Mouse (Mus musculus) mature B cell (primary cell): ENCODE measurements around the gene Prkaa2.
"Not testable (repeated sequence)": the region's sequence is repeated elsewhere in the genome, so short reads cannot be mapped to it uniquely, and the experiment has no call there.

Experiments
- in situ Hi-C: fragments of 300-500 bp; cut with MboI; formaldehyde crosslinking; loops from 2 replicates; pipeline ENCODE4 v1.14.3; 2019

Gene Prkaa2

DNA sequence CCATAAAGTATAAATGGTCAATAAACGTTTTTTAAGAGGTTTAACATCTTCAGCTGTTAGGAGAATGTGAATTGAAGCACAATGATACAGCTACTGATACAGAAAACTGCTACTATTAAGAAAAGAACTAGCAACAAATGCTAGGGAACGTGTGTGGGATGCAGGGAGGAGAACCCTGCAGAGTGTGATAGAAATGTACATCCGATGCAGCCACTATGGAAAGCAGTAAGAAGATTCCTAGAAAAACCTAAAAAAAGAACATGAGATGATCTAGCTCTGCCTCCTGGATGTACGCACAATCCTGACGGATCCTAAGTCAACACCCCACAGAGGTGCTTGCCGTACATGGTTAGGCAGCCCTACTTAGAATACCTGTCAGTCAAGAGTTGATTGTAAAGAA lies 82.4 kb downstream of the Prkaa2 start:
- in situ Hi-C loops: no loop called here

- in situ Hi-C loops: no loop called here
Observed at GRCm38 (mm10) chr4:105016006-105016613, 93.6 kb downstream of the Prkaa2 start.

DNA sequence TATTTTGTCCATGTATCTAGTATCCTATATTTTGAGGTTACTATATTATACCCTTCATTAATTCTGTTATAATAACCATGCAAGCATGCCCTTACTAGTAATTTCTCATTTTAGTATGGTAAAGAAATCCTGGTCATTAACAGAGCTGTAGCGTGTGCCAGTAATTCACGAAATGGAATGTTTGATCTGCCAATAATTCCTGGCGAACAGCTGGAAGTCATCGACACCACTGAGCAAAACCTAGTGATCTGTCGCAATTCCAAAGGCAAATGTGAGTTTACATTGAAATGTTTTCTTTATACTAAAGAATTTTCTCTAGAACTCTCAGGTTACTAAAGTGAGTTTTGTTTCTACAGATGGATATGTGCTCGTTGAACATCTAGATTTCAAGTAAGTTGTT lies 94.2 kb downstream of the Prkaa2 start:
- in situ Hi-C loops: no loop called here

DNA sequence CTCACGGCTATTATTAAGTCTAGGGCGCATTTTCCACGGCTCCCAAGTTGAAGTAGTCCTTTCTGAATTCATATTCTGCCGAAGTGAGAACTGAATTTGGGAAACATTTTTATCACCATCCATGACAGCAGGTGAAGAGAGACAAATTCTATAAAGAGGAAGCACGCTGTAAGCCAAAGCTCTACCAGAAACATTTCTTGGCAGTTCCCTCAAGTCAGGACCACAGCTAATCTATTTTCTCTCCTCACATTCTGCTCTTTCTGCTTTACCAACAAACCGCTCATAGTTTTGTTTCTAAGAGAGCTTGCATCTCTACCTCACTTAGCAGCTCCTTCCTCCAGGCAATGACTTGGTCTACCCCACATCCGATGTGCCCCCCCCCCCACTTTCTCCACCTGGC lies 96.0 kb downstream of the Prkaa2 start:
- in situ Hi-C loops: no loop called here

- in situ Hi-C loops: no loop called here
Observed at GRCm38 (mm10) chr4:105007360-105008018, 102.2 kb downstream of the Prkaa2 start.

DNA sequence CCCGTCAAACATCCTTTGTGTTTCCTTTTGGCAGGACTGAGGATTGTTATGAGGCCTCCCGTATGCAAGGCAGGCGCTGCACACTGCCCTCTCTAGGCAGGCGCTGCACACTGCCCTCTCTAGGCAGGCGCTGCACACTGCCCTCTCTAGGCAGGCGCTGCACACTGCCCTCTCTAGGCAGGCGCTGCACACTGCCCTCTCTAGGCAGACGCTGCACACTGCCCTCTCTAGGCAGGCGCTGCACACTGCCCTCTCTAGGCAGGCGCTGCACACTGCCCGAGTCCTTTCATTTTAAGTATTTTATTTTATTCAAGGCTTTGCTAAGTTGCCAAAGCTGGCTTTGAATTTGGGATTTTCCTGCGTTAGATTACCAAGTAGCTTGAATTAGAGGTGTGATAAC lies 105.0 kb downstream of the Prkaa2 start:
- in situ Hi-C loops: not testable (repeated sequence)

- in situ Hi-C loops: no loop called here
Observed at GRCm38 (mm10) chr4:105004135-105004534, 105.6 kb downstream of the Prkaa2 start.

GRCm38 (mm10) chr4:105001736-105002135 lies 108.0 kb downstream of the Prkaa2 start:
- in situ Hi-C loops: no loop called here

- in situ Hi-C loops: no loop called here
Observed at GRCm38 (mm10) chr4:104999702-105000101, 110.0 kb downstream of the Prkaa2 start.

DNA sequence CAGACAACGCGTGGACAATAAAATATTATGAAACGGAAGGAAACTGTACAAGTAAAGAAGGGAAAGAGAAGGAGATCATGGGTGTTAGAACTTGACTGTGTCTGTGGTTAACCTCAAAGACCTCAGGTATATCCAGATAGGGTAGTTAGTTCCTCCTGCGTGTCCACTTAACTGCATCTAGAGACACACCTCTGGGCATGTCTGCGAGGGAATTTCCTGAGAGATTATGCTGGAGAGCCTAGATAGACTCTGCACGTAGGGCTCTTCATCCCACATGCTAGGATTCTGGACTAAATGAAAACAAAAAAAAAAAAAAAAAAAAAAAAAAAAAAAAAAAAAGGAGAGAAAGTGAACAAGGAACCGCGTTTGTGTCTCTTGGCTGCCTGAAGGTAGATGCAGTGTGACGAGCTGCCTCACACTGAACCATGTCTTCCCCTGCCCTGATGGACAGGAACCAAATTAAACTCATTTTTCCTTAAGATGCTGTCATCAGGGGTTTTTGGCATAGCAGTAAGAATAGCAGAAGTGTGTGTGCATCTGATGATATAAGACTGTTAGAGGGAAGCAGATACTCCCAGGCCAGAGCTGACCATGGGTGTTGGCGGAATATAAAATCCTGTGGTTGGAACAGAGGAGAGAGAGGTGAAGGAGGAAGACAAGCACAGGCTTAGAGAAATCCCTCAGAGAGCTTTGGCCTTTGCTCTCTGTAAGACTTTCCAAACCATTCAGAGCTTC lies 116.4 kb downstream of the Prkaa2 start:
- in situ Hi-C loops: no loop called here

GRCm38 (mm10) chr4:104992271-104992670 lies 117.4 kb downstream of the Prkaa2 start:
- in situ Hi-C loops: no loop called here

GRCm38 (mm10) chr4:104990686-104991085 lies 119.0 kb downstream of the Prkaa2 start:
- in situ Hi-C loops: no loop called here

GRCm38 (mm10) chr4:104990016-104990415 lies 119.7 kb downstream of the Prkaa2 start:
- in situ Hi-C loops: no loop called here

DNA sequence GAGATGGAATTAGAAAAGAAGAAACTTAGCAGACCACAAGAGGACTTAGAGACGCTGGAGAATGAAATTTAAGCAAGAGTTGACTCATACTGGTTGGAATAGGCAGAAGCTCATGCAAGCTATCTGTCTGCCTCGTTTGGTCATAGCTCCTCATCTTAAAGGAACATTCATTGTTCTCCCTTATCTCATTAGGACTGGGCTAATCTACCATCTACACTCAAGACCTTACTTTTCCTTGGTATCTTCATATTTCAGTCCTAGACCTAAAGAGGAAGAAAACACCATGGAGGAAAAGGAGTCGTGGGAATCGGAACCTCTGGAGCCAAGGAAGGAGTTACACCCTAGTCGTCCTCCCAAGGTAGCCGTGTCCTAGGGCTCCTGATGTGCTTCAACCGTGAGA lies 121.0 kb downstream of the Prkaa2 start:
- in situ Hi-C loops: no loop called here

DNA sequence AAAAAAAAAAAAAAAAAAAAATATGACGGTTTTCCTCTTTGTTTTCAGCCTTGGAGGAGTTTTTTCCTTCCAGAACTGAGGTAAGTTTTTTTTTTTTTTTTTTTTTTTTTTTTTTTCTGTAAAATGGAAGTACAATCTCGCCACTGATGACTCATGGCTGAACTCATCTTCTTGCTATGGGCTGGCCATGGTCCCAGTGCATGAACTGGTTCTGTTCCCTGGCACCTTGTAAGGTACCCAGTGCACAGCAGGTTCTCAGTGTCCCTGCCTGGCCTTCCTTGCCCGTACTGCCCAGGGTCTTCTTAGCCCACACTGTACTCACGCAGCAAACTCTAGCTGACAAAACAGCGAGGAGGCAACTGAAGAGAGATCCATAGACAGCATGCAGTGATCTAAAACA lies 121.6 kb downstream of the Prkaa2 start:
- in situ Hi-C loops: no loop called here

DNA sequence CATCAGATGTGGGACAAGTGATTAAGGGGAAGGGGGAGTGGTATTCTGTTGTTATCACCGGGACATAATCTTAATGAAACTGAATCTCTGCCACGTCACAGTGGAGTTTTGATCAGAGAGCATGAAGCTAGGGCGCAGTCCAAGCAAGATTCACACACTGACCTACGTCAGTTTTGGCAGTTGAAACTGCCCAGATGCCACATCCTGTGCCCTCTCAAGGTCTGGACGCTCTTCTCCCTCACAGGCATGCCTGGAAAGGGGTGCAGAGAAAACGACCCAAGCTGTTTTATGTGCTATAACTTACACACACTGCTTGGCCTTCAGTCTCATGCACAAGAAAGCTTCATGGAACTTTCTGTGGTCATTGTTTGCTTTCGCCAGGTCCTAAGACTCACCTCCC lies 122.1 kb downstream of the Prkaa2 start:
- in situ Hi-C loops: no loop called here

DNA sequence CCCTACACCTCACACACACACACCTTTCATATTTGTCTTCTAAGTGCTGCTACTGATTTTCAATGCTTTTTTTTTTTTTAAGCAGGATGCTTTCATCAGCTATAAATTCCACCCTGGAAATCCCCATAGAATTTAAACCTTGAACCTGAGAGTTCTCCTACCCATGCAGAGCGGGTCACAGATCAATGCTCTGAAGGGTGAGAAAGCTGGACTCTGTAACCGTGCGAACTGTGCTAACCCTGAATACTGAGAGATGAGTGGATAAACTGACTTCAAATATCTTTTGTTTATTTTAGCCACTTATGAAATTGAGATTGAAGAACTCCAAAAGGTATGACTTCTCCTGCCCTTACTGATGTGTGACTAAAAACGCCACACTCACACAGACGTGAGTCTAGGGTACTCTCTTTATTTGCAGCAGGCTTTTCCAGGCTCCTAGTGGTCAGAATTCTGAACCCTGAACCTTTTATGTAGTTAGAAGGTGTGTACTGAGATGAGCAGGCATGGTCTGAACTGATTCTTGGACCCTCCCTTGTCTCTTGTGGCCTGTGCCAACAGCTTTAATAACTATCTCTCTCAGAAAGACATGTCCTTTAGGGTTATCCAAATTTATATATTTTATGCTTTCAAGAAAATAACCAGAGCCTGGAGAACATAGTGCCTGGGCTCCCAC lies 123.6 kb downstream of the Prkaa2 start:
- in situ Hi-C loops: no loop called here
